Mouse (Mus musculus): ENCODE data around the gene Krt71.

The Krt71 gene

GRCm38 (mm10) chr15:101688161-101688560, 54.7 kb downstream of the Krt71 start:
- no peak for DNase-seq (ENCODE audit: inconsistent ontology term)

Data from Muller cell, postnatal 12 days (primary cell).